Mouse (Mus musculus): ENCODE results near the gene Mansc4. TPM values are rescaled to one million over a fixed set of nuclear protein-coding genes. Genes with fewer than 3 reads are reported as not detected.
A peak's percentile ranks its signal among the peaks of the same experiment; 100 is the strongest.

Mansc4 gene
- total RNA-seq, 2 experiments from 2014 or later, result not detected

GRCm38 (mm10) chr6:147079919-147080318 is 6.9 kb downstream of the Mansc4 start:
- DNase-seq, result no peak

DNA sequence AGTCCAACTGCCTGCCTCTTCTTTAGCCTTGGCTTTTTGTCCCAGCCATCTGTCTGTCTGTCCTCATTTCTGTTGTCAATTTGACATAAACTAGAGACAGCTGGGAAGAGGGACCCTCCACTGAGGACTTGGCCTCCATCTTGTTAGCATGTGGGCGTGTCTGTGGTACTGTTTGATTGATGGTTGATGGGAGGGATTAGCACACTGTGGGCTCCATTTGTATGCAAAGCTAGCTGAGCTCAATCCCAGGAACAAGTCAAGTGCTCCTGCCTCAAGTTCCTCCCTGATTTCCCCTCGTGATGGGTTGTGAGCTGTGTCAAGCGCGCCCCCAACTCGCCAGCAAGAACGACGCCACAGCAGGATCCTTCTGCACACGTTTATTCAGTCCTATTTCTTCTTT is 10.0 kb downstream of the Mansc4 start:
- DNase-seq, result no peak

GRCm38 (mm10) chr6:147075808-147076387 is 10.9 kb downstream of the Mansc4 start:
- no peak for DNase-seq

GRCm38 (mm10) chr6:147064944-147065261 is 21.9 kb downstream of the Mansc4 start:
- DNase-seq, result peak; percentile 83

GRCm38 (mm10) chr6:147064226-147064943 is 22.4 kb downstream of the Mansc4 start:
- no peak for DNase-seq

DNA sequence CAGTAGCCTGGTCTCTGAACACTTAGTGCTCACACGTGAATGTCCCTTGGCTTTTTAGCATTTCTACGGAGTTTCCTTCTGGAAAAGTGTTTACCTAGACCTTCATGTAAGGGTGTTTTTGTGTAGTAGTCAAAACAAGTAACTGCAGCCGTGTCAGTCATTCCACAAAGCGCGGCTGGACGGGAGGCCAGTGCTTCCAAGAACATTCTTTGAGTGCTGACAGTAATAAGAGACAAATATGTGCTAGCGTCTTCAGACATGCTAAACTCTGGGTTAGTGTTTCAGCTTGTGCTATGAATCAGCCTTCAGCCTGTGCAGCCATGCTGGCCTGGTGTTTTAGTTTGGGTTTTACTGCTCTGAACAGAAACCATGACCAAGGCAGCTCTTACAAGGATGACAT is 24.1 kb downstream of the Mansc4 start:
- DNase-seq, result peak; percentile 30

DNA sequence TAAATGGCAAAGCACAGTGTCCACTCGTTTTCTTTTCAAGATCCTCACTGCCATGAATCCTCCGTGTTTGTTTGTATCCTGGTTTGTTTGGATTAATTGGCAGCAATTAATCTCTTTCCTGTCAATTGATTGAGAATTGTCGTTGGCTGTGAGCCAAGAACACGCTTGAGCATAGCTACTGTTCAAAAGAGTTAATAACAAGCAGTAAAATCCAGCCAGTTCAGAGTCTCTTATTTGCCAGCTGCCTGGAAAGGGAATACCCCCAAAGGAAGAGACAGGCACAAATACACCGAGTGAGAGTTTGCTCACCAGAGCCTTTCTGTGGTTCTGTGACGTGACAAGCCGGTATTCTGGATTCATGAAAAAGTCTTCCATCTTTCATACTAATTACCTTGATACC is 24.8 kb downstream of the Mansc4 start:
- DNase-seq, result no peak

DNA sequence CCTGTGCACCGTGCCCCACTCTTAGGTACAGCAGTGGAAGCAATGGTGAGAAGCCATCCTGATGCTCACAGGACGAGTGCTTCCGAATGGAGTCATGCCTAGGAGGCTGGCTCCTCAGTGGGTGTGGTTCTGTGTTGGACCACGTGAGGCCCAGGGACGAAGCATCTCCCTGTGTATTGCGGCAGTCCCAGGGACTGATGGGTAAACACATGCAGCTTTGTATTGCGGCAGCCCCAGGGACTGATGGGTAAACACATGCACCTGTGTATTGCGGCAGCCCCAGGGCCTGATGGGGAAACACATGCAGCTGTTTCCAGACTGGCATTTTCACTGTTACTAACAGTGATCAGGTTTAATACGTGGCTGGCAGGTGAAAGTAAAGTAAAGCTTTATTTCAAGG is 25.2 kb downstream of the Mansc4 start:
- DNase-seq, result no peak

DNA sequence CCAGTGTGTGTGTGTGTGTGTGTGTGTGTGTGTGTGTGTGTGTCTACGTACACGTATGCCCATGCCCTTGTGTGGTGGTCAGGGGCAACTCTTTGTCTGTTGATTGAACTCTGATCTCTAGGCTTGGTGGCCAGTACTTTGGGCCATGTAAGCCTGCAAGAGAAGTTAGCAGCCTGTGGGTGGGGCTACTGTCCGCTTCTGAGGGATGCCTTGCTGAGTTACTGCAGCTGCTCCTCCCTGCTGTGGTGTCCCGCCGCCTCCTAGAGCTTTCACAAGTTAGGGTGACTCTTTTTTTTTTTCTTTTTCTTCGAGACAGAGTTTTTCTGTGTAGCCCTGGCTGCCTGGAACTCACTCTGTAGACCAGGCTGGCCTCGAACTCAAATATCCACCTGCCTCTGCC is 27.5 kb downstream of the Mansc4 start:
- no peak for DNase-seq

- no peak for DNase-seq
These were observed 31.4 kb downstream of the Mansc4 start for GRCm38 (mm10) chr6:147055374-147055977.

DNA sequence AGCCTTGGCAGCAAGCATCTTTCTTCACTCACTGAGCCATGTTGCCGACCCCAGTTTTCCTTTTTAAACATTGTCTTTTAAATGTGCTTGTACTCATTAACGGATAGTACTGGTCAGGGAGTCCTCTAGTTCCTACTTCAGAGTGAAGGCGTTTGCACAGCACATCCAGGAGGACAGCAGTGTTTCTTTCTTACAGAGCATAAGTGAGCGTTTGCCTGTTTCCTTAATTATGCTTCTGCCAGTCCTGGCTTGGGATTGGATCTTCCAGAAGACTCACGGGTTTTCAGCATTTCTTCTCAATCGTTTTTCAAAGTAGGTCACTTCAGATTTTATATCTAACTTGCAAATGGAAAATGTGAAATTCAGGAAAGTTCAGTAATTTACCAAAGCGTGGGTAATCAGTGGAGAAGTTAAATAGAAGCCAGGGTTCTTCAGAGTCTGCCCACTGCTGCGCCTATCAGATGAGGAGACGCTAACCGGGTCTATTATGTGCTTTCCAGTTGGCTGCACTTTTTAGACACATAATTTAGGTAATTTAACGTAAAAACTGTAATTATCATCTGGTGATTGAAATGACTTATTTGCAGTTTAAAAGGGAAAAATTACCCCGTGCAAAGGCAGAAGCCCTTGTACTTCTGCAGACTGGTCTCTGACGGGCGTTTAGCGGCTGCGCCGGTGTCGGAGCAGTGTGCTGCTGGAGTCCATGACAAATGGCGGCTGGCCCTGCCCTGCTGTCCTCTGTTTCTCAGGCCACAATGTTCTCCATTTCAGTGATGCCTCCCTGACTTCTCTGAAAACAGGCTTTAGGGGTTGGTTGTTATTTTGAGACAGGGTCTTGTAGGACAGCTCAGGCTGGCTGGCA is 32.8 kb downstream of the Mansc4 start:
- DNase-seq, result no peak

DNA sequence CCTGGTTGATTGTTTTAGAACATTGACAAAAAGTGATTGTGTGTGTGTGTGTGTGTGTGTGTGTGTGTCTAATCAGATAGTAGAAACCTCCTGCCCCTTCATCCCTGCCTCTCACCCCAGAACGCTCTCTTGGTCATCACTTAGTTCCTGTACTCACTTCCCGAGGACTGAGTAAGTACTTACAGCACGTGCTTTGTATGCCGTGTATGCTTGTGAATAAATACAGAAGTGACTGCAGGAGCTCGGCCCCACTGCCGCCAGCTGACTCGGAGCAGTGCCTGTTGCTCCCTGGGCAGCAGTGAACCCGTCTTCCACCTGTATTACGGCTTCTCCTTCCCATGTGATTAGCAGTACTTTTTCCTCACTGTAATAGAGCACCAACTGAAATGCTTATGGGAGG is 34.4 kb downstream of the Mansc4 start:
- no peak for DNase-seq

DNA sequence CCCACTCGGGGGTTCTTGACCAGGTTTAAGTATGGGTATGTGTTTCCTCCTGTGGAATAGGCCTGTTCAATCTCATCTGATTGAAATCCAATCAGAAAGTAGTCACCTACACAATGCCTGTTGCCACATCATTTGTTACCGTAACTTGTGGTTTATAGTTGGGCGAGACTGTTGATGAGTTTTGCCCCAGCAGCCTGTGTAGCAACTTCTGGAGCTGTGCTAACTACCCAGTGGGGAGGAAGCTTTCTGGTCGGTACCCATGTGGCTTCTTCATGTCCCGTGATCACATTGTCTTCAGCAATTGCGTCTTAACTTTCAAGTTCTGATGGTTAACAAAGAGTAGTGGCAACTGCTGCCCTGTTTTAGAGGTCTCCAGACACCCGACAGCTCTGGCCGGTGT is 35.2 kb downstream of the Mansc4 start:
- DNase-seq, result no peak

DNA sequence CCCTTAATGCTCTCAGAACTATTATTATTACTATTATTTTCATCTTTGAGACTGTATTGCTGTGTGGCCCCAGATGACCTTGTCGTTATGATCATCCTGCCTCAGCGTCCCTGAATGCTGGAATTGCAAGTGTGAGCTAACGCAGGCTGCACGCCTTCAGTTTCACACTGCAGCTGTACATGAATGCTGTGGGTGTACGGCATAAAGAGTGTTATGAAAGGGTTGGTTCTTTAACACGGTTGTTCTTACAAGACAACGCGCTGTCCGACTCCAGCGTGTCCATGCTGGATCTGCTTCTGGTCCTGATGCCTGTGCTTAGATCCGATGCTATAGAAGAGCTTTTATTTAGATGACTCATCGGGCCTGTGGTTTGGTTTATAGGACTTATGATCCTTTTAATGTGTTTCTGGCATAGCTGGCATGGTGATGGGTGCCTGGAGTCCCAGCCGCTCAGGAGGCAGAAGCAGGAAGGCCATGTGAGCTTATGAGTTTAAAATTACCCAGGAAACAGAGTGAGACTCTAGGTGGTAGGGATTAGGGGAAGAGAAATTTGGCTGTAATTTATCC is 37.5 kb downstream of the Mansc4 start:
- no peak for DNase-seq

GRCm38 (mm10) chr6:147043633-147044032 is 43.2 kb downstream of the Mansc4 start:
- no peak for DNase-seq

DNA sequence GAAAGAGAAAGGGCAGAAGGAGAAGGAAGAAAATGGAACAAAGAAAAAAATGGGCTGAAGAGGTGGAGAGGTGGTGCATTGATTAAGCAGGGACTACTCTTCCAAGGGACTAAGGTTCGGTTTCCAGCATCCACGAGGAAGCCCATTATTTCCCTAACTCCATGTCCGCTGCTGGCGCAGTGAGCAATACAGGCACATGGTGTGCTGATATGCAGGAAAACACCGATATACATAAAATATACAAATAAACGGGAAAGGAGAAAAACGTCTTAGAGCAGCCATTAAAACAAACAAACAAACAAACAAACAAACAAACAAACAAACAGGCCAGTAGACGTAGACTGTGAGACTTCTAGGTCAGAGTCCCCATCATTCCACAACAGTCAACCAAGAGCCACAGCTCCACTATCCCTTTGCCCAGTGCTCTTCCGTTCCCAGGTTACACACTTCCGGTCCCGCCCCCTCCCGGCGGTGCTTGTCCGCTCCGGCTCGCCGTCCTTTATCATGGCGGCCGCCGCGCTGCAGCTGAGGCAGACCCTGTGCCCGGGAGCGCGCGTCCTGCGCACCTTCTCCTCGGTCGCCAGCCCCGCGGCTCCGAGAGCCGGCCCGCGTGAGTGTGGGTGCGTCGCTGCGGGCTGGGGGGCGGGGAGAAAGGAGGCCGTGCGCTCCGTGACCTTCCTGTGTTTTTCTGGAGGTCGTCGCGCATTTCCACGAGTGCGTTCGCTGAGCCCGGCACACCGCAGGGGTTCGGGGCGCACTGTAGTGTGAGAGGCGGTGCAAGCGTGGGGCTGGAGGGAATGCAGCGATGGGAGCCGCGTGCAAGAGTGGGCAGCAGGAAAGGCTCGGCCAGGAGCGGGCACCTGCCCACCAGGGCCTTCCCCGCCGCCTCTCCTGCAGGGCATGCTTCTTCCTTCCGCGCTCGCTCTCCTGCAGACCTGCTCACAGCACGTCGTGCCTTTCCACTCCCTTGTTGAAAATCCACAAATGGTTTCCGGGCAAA is 44.2 kb downstream of the Mansc4 start, which contains the start of gene Mrps35:
TSS of gene Mrps35 (plus strand) at position 474 of the 1,000 bp plus-strand sequence.
- DNase-seq, result peak; percentile 86

- no peak for DNase-seq
These were observed 54.4 kb downstream of the Mansc4 start, which contains the start of gene Rep15 for GRCm38 (mm10) chr6:147032303-147032925. Gene Rep15, plus strand, starts transcription at chr6:147032584.

GRCm38 (mm10) chr6:147030096-147030885 is 56.5 kb downstream of the Mansc4 start:
- no peak for DNase-seq

DNA sequence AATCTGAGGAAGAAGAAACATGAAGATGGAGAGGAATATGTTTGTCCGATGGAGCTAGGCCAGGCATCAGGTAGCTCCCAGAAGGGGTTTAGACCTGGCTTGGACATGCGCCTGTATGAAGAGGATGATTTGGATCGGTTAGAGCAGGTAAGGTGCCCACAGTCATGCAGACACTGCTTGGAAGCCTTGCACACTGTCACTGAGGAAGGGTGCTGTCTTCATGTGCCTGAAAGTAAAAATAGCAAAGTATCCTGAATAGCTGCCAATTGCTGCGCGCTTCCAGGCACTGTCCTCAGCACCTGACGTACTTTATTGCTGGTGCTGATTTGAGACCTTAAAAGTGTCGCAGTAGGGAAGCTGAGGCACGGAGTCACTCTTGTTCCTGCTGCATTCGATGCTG is 57.2 kb downstream of the Mansc4 start:
- DNase-seq, result no peak

DNA sequence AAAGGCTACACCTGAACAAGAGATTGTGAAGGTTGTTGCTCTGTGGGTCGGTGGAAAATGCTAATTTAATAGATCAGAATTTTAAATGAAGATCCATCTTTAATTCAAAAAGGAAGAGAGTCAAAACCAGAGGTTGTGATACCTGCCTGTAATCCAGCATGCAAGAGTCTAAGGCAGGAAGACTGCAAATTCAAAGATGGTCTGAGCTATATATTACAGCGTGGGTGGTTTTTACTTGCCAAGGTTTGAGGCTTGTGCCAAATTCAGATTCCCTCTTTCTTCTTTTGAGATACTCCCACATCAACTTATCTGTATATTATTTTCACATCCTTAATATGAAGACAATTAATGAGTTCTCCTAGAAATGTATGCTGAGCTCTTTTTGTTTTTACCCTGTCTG is 58.4 kb downstream of the Mansc4 start:
- DNase-seq, result no peak

Measured in gastrocnemius, postnatal 25 days (tissue).